28 mouse cellular contexts compared by ENCODE assay signal in the genomic region with DNA sequence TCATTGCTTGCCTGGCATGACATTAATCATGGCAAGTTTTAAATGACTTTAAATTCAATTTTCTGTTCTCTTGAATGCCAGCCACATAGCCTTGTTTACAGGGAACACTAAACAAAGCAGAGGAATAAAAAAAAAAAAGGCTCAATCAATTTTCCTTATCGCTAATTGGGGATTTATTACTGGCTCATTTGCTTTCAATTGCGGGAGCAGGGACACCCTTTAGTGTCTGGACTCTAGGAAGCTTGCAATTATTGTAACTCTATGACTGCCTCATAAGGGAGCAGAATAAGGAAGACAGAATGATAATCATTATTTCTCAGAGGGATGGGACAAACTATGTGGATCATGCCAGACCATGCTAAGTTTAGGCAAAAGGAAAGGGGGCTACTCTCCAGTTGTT.
"Had no signal": no experiment of that assay in that cellular context is flagged by ENCODE, and none has a peak within 500 bp of the region (broad histone marks: within the 10 kb centered on the region; RNA-seq: fewer than 3 reads in every experiment).

No protein-coding gene starts in this region.

- H3K9ac ChIP-seq: heart, embryonic 13.5 days; heart, embryonic 15.5 days; hindbrain, embryonic 13.5 days; hindbrain, embryonic 15.5 days; kidney, embryonic 15.5 days; limb, embryonic 13.5 days; limb, embryonic 15.5 days; liver, embryonic 12.5 days; liver, embryonic 14.5 days had no signal

- ATAC-seq: hindbrain, postnatal 0 days; intestine, embryonic 16.5 days; liver, embryonic 12.5 days had no signal

- H3K27ac ChIP-seq: gastrocnemius, adult 2 months; heart, adult 2 months; heart, embryonic 13.5 days; heart, embryonic 15.5 days; hindbrain, embryonic 13.5 days; hindbrain, embryonic 15.5 days; hindbrain, postnatal 0 days; kidney, embryonic 15.5 days; kidney, postnatal 0 days; limb, embryonic 13.5 days; limb, embryonic 15.5 days; liver, embryonic 12.5 days; liver, embryonic 14.5 days had no signal

- H3K4me3 ChIP-seq: gastrocnemius, adult 2 months; heart, adult 2 months; heart, embryonic 13.5 days; heart, embryonic 15.5 days; hindbrain, embryonic 13.5 days; hindbrain, embryonic 15.5 days; kidney, embryonic 15.5 days; limb, embryonic 13.5 days; limb, embryonic 15.5 days; liver, embryonic 12.5 days had no signal

- H3K9me3 ChIP-seq: heart, embryonic 13.5 days; heart, embryonic 15.5 days; hindbrain, embryonic 13.5 days; hindbrain, embryonic 15.5 days; kidney, embryonic 15.5 days; limb, embryonic 13.5 days; limb, embryonic 15.5 days had no signal

- DNase-seq: gastrocnemius, adult 2 months; gastrocnemius, postnatal 14 days; gastrocnemius, postnatal 36 days; heart, adult 11 months; heart, adult 2 months; heart, postnatal 14 days; heart, postnatal 36 days; kidney, adult 11 months; kidney, adult 2 months; kidney, adult 9 months; kidney, postnatal 14 days; kidney, postnatal 36 days; layer of hippocampus, adult 9-11 months; layer of hippocampus, postnatal 36 days; left cerebral cortex, postnatal 4 days had no signal

- H3K4me2 ChIP-seq: heart, embryonic 11.5 days; heart, embryonic 13.5 days; heart, embryonic 15.5 days; hindbrain, embryonic 13.5 days; hindbrain, embryonic 15.5 days; kidney, embryonic 15.5 days; limb, embryonic 13.5 days; limb, embryonic 15.5 days; liver, embryonic 12.5 days had no signal

- H3K36me3 ChIP-seq: heart, embryonic 13.5 days; heart, embryonic 15.5 days; hindbrain, embryonic 13.5 days; hindbrain, embryonic 15.5 days; kidney, embryonic 15.5 days; limb, embryonic 13.5 days; limb, embryonic 15.5 days; liver, embryonic 12.5 days had no signal

- H3K27me3 ChIP-seq: heart, embryonic 13.5 days; heart, embryonic 15.5 days; hindbrain, embryonic 13.5 days; hindbrain, embryonic 15.5 days; kidney, embryonic 15.5 days; limb, embryonic 13.5 days; limb, embryonic 15.5 days; liver, embryonic 12.5 days had no signal

- H3K4me1 ChIP-seq: heart, embryonic 13.5 days; heart, embryonic 15.5 days; hindbrain, embryonic 13.5 days; hindbrain, embryonic 15.5 days; kidney, embryonic 15.5 days; limb, embryonic 13.5 days; limb, embryonic 15.5 days; liver, embryonic 12.5 days had no signal
